Mouse (Mus musculus): ENCODE results near the gene Erf. TPM values are rescaled to one million over a fixed set of nuclear protein-coding genes. Genes with fewer than 3 reads are reported as not detected.
A peak's percentile ranks its signal among the peaks of the same experiment; 100 is the strongest.
"Not testable (repeated sequence)": the region's sequence is repeated elsewhere in the genome, so short reads cannot be mapped to it uniquely, and the experiment has no call there.

Erf gene
- polyA plus RNA-seq, 1 experiment from 2014 or later, result 22.3 TPM

GRCm38 (mm10) chr7:25265743-25266142 lies 15.2 kb upstream of the Erf start:
- H3K4me1 ChIP-seq (replicated peaks), result peaks cover 25% of the 10 kb centered on the region
- H3K9me3 ChIP-seq; H3K27ac ChIP-seq; H3K4me3 ChIP-seq (replicated peaks); H3K36me3 ChIP-seq; H3K4me2 ChIP-seq; ATAC-seq (ENCODE audit: insufficient number of reproducible peaks, insufficient read depth, low FRiP score, low TSS enrichment, low read depth); H3K9ac ChIP-seq (replicated peaks); H3K27me3 ChIP-seq: not testable (repeated sequence)
- 95% methylated on average over 5 of the region's 5 CpGs for WGBS

- H3K9me3 ChIP-seq, result no peaks in the 10 kb centered on the region
- no peak overlapping the region for H3K4me2 ChIP-seq
- no peak overlapping the region for H3K4me3 ChIP-seq (replicated peaks)
- 28% methylated on average over 17 of the region's 17 CpGs for WGBS
- H3K9ac ChIP-seq (replicated peaks), result no peak overlapping the region
- H3K36me3 ChIP-seq, result no peaks in the 10 kb centered on the region
- no peak overlapping the region for H3K27ac ChIP-seq
- no peak for ATAC-seq (ENCODE audit: insufficient number of reproducible peaks, insufficient read depth, low FRiP score, low TSS enrichment, low read depth)
- peaks cover 15% of the 10 kb centered on the region for H3K4me1 ChIP-seq (replicated peaks)
- H3K27me3 ChIP-seq, result no peaks in the 10 kb centered on the region
Observed at GRCm38 (mm10) chr7:25263968-25264870, 13.7 kb upstream of the Erf start.

GRCm38 (mm10) chr7:25261896-25262295 lies 11.3 kb upstream of the Erf start:
- ATAC-seq (ENCODE audit: insufficient number of reproducible peaks, insufficient read depth, low FRiP score, low TSS enrichment, low read depth), result no peak
- 84% methylated on average over 1 of the region's 1 CpGs for WGBS

GRCm38 (mm10) chr7:25251822-25252221 lies 1.3 kb upstream of the Erf start:
- H3K27ac ChIP-seq, result peak overlapping the region; percentile 99
- no peaks in the 10 kb centered on the region for H3K27me3 ChIP-seq
- peak overlapping the region; percentile 95 for H3K4me2 ChIP-seq
- H3K9me3 ChIP-seq, result no peaks in the 10 kb centered on the region
- H3K36me3 ChIP-seq, result no peaks in the 10 kb centered on the region
- 22% methylated on average over 8 of the region's 8 CpGs for WGBS
- peak overlapping the region; percentile 97 for H3K9ac ChIP-seq (replicated peaks)
- H3K4me1 ChIP-seq (replicated peaks), result peaks cover 29% of the 10 kb centered on the region
- ATAC-seq (ENCODE audit: insufficient number of reproducible peaks, insufficient read depth, low FRiP score, low TSS enrichment, low read depth), result no peak
- peak overlapping the region; percentile 95 for H3K4me3 ChIP-seq (replicated peaks)

More at GRCm38 (mm10) chr7:25261896-25262295, 11.3 kb upstream of the Erf start:
- H3K4me1 ChIP-seq (replicated peaks), result peaks cover 8% of the 10 kb centered on the region; the same call in 1 of the 2 replicates
- H3K27ac ChIP-seq, result no peak overlapping the region
- no peaks in the 10 kb centered on the region for H3K36me3 ChIP-seq
- H3K27me3 ChIP-seq, result no peaks in the 10 kb centered on the region
- H3K4me2 ChIP-seq, result no peak overlapping the region
- no peak overlapping the region for H3K9ac ChIP-seq (replicated peaks)
- H3K4me3 ChIP-seq (replicated peaks), result no peak overlapping the region
- no peaks in the 10 kb centered on the region for H3K9me3 ChIP-seq

GRCm38 (mm10) chr7:25251071-25251791 lies 670 bp upstream of the Erf start:
- H3K4me2 ChIP-seq, result peak overlapping the region; percentile 95
- ATAC-seq (ENCODE audit: insufficient number of reproducible peaks, insufficient read depth, low FRiP score, low TSS enrichment, low read depth), result no peak
- peak overlapping the region; percentile 95 for H3K4me3 ChIP-seq (replicated peaks)
- WGBS, result 2% methylated on average over 22 of the region's 22 CpGs
- H3K9me3 ChIP-seq, result no peaks in the 10 kb centered on the region
- H3K4me1 ChIP-seq (replicated peaks), result peaks cover 35% of the 10 kb centered on the region
- peaks cover 4% of the 10 kb centered on the region for H3K36me3 ChIP-seq
- H3K27me3 ChIP-seq, result no peaks in the 10 kb centered on the region
- peak overlapping the region; percentile 99 for H3K27ac ChIP-seq
- peak overlapping the region; percentile 97 for H3K9ac ChIP-seq (replicated peaks)

- under 1% methylated on average over 39 of the region's 73 CpGs for WGBS
- peaks cover 52% of the 10 kb centered on the region for H3K4me1 ChIP-seq (replicated peaks)
- peak overlapping the region; percentile 95 for H3K4me3 ChIP-seq (replicated peaks)
Observed at GRCm38 (mm10) chr7:25249314-25250140, 1.0 kb downstream of the Erf start.

GRCm38 (mm10) chr7:25248846-25249313 lies 1.7 kb downstream of the Erf start:
- H3K4me2 ChIP-seq, result peak overlapping the region; percentile 95
- peak overlapping the region; percentile 95 for H3K4me3 ChIP-seq (replicated peaks)
- ATAC-seq (ENCODE audit: insufficient number of reproducible peaks, insufficient read depth, low FRiP score, low TSS enrichment, low read depth), result no peak; the same call in none of the 2 replicates
- 0% methylated on average over 25 of the region's 25 CpGs for WGBS
- no peaks in the 10 kb centered on the region for H3K27me3 ChIP-seq
- H3K27ac ChIP-seq, result peak overlapping the region; percentile 99
- peaks cover 28% of the 10 kb centered on the region for H3K36me3 ChIP-seq
- H3K9ac ChIP-seq (replicated peaks), result peak overlapping the region; percentile 97
- no peaks in the 10 kb centered on the region for H3K9me3 ChIP-seq
- H3K4me1 ChIP-seq (replicated peaks), result peaks cover 54% of the 10 kb centered on the region

More at GRCm38 (mm10) chr7:25249314-25250140, 1.0 kb downstream of the Erf start:
- Histone ChIP-seq H3K9ac (replicated peaks) (peak overlapping the region; percentile 97), H3K27ac (peak overlapping the region; percentile 99), H3K9me3 (no peaks in the 10 kb centered on the region), H3K27me3 (no peaks in the 10 kb centered on the region), H3K4me2 (peak overlapping the region; percentile 95), H3K36me3 (peaks cover 21% of the 10 kb centered on the region)
- peak; percentile 66 for ATAC-seq (ENCODE audit: insufficient number of reproducible peaks, insufficient read depth, low FRiP score, low TSS enrichment, low read depth)

DNA sequence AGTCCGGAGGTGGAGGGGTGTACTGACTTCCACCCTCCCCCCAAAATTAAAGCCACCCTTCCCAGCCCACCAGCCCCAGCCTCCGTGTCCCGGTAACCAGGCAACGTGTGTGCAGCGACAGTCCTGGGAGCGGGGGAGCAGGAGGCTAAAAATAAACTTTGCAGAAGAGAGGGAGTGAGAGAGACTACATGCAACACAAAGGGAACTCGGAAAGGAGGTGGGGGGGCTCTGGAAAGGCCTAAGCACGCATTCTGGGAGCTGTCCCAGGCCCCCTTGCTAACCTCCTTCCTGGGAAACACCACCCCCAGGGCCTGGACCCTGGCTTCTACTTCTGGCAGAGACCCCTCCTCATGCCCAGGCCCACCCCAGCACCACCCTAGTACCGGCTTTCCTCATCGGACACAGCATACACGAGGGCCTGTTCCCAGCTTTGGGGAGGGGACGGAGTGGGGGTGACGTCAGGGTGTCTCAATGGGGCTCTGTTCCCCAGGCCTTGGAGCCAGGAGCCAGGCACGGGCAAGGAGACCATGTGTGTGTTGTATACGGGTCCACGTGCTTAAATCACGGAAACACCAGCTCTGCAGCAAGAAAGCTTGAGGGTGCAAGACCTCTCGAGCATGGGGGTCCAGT lies 2.4 kb downstream of the Erf start:
- Histone ChIP-seq H3K9me3 (no peaks in the 10 kb centered on the region), H3K4me2 (peak overlapping the region; percentile 95), H3K4me1 (replicated peaks) (peaks cover 54% of the 10 kb centered on the region), H3K36me3 (peaks cover 35% of the 10 kb centered on the region), H3K27me3 (no peaks in the 10 kb centered on the region), H3K9ac (replicated peaks) (peak overlapping the region; percentile 97), H3K4me3 (replicated peaks) (peak overlapping the region; percentile 95), H3K27ac (peak overlapping the region; percentile 99)
- WGBS, result under 1% methylated on average over 18 of the region's 18 CpGs
- ATAC-seq (ENCODE audit: insufficient number of reproducible peaks, insufficient read depth, low FRiP score, low TSS enrichment, low read depth), result peak; percentile 32; the same call in 1 of the 2 replicates

- H3K4me2 ChIP-seq, result peak overlapping the region; percentile 95
- H3K36me3 ChIP-seq, result peaks cover 42% of the 10 kb centered on the region
- H3K4me3 ChIP-seq (replicated peaks), result peak overlapping the region; percentile 95
- H3K4me1 ChIP-seq (replicated peaks), result peaks cover 54% of the 10 kb centered on the region
- 19% methylated on average over 3 of the region's 3 CpGs for WGBS
- no peak for ATAC-seq (ENCODE audit: insufficient number of reproducible peaks, insufficient read depth, low FRiP score, low TSS enrichment, low read depth)
- H3K27me3 ChIP-seq, result no peaks in the 10 kb centered on the region
- peak overlapping the region; percentile 99 for H3K27ac ChIP-seq
- H3K9ac ChIP-seq (replicated peaks), result peak overlapping the region; percentile 97
- H3K9me3 ChIP-seq, result no peaks in the 10 kb centered on the region
Observed at GRCm38 (mm10) chr7:25247498-25247897, 3.1 kb downstream of the Erf start.

DNA sequence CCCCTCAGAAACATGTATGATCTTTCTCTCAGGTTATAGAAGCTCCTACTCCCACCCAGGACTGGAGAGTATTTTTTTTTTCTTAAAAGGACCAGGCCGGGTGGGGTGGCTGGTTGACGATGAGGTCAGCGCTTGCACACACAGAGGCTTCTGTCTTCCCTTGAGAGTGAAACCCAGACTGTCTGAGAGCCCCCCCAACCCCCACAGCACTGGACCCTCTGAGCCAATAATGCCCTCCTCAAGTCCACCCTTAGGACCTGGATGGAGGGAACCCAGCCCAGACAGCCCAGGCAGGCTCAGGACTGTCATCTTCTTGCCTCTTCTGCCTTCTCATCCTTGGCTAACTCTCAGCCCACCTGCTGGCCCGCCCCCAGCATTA lies 3.8 kb downstream of the Erf start:
- Histone ChIP-seq H3K9ac (replicated peaks) (peak overlapping the region; percentile 97), H3K9me3 (no peaks in the 10 kb centered on the region), H3K4me2 (peak overlapping the region; percentile 95), H3K4me3 (replicated peaks) (peak overlapping the region; percentile 95), H3K4me1 (replicated peaks) (peaks cover 48% of the 10 kb centered on the region), H3K36me3 (peaks cover 45% of the 10 kb centered on the region), H3K27me3 (no peaks in the 10 kb centered on the region), H3K27ac (peak overlapping the region; percentile 99)
- no peak for ATAC-seq (ENCODE audit: insufficient number of reproducible peaks, insufficient read depth, low FRiP score, low TSS enrichment, low read depth)
- WGBS, result 56% methylated on average over 4 of the region's 4 CpGs

Data from limb, embryonic 12.5 days (tissue).